Mouse (Mus musculus) kidney, adult 11 months (tissue): ENCODE data around the gene Abca2.

ENCODE experiments used
- DNase-seq: peaks from one replicate; pipeline ENCODE4 v3.0.0; 2022

Abca2 gene

GRCm38 (mm10) chr2:25426721-25427191 is 1.7 kb upstream of the Abca2 start:
- peak; percentile 31 for DNase-seq

GRCm38 (mm10) chr2:25427256-25427655 is 1.2 kb upstream of the Abca2 start:
- DNase-seq, result no peak

GRCm38 (mm10) chr2:25429435-25430180 is 1.1 kb downstream of the Abca2 start:
- peak; percentile 34 for DNase-seq

- DNase-seq, result peak; percentile 60
Measured at GRCm38 (mm10) chr2:25430395-25431233, 2.1 kb downstream of the Abca2 start.

- no peak for DNase-seq
Measured at GRCm38 (mm10) chr2:25431308-25431855, 2.9 kb downstream of the Abca2 start.

- DNase-seq, result no peak
Measured at GRCm38 (mm10) chr2:25432326-25433098, 4.0 kb downstream of the Abca2 start.

- DNase-seq, result no peak
Measured at GRCm38 (mm10) chr2:25433101-25433500, 4.6 kb downstream of the Abca2 start.

- no peak for DNase-seq
Measured at GRCm38 (mm10) chr2:25434292-25434691, 5.8 kb downstream of the Abca2 start.

- no peak for DNase-seq
Measured at GRCm38 (mm10) chr2:25436286-25436820, 7.8 kb downstream of the Abca2 start.

- DNase-seq, result no peak
Measured at GRCm38 (mm10) chr2:25441067-25441466, 12.6 kb downstream of the Abca2 start.

- no peak for DNase-seq
Measured at GRCm38 (mm10) chr2:25442682-25443081, 14.2 kb downstream of the Abca2 start.

- DNase-seq, result no peak
Measured at GRCm38 (mm10) chr2:25450853-25451647, 22.5 kb downstream of the Abca2 start.

GRCm38 (mm10) chr2:25452951-25453350 is 24.4 kb downstream of the Abca2 start:
- DNase-seq, result no peak

- DNase-seq, result no peak
Measured at GRCm38 (mm10) chr2:25456205-25456953, 27.9 kb downstream of the Abca2 start, which contains the start of gene Clic3. Gene Clic3, plus strand, starts transcription at chr2:25456838.

- no peak for DNase-seq
Measured at GRCm38 (mm10) chr2:25457022-25457896, 28.8 kb downstream of the Abca2 start.

GRCm38 (mm10) chr2:25458911-25459310 is 30.4 kb downstream of the Abca2 start:
- no peak for DNase-seq

GRCm38 (mm10) chr2:25460135-25460534 is 31.6 kb downstream of the Abca2 start:
- DNase-seq, result peak; percentile 41

GRCm38 (mm10) chr2:25460551-25461309 is 32.2 kb downstream of the Abca2 start, which contains the start of gene Paxx:
Gene Paxx, minus strand, starts transcription at chr2:25461094.
- peak; percentile 98 for DNase-seq

GRCm38 (mm10) chr2:25461407-25461806 is 32.9 kb downstream of the Abca2 start:
- DNase-seq, result no peak
